Mouse (Mus musculus): ENCODE measurements around the gene Fzd5.
A peak's percentile ranks its signal among the peaks of the same experiment; 100 is the strongest.

Fzd5 gene

DNA sequence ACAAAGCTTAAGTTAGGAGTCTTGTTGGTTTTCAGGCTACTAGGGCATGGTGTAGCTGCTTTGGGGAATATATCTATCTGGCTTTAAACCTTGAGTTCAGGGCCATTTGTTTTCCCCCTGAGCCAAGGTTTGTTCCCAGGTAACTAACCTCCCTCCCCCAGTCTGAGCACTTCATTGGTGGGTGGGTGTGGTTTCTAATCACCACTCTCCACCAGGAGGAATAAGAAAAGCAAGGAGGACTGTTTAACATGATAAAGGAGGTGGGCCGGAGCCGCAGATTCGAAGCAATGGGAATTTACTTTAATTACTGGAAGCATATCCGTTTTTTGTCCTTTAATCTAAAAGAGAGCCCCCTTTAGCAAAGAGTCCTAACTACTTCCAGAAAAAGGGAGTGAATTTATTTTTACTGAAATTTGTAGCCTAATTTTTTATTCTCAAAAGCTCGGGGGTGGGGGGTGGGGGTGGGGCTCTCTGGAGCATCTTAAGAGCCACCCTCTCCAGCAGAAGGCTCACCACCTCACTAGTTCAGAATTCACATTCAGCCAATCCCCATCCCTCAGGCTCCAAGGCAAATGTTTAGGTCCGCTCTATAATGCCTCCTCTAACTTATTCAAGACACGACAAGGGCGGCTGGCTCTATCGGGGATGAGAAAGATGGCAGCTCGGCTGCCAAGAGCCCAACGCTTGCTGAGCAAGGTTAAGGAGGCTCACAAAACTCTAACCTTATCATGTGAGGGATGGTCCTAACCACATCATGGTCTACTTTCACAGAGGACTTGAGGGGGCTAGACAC is 3.9 kb downstream of the Fzd5 start:
- DNase-seq (ENCODE audit: low read depth) = peak; percentile 78

DNA sequence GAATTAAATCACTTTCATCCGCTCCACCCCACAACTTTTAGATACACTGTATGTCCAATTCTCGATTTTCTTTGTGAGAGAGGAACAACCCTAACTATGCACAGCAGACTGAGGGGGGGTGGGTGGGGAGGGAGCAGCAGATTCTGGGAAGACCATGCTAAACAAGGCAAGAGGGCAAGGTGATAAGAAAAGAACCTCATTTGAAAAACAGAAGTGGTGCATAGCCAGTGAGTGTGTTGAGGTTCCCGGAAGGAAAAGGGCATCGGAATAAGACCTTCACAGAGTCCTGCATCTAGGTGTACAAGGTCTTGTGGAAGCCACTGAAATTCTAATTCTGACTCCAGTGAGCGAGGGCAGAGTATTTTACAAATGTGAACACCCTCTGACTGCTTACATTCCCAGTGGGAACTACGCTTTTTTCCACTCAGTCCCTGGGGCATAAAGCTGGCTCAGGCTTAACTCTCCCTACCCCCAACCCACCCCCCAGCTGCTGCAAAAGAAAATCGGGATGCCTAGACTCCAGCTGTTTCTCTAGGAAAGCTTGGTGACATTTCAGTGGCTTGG is 4.8 kb downstream of the Fzd5 start:
- DNase-seq (ENCODE audit: low read depth) = no peak

DNA sequence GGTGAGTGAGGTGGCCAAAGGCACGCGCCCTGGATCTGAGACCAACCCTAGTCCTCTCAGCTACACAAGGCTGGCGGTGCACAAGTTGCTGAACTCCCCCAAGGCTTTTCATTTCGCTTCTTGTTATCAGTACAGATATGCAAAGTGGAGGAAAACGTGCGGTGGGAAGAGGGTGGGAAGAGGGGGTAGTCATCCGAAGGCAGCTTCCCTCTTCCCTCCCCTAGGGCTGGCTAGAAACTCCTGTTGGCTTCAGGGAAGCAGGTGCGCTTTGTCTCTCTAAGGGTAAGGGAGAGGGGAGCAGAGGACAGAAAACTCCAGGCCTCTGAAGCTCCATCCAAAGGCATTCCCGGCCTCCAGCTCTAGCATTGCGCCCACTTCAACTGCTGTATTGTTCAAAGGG is 5.4 kb downstream of the Fzd5 start:
- DNase-seq (ENCODE audit: low read depth) = no peak

DNA sequence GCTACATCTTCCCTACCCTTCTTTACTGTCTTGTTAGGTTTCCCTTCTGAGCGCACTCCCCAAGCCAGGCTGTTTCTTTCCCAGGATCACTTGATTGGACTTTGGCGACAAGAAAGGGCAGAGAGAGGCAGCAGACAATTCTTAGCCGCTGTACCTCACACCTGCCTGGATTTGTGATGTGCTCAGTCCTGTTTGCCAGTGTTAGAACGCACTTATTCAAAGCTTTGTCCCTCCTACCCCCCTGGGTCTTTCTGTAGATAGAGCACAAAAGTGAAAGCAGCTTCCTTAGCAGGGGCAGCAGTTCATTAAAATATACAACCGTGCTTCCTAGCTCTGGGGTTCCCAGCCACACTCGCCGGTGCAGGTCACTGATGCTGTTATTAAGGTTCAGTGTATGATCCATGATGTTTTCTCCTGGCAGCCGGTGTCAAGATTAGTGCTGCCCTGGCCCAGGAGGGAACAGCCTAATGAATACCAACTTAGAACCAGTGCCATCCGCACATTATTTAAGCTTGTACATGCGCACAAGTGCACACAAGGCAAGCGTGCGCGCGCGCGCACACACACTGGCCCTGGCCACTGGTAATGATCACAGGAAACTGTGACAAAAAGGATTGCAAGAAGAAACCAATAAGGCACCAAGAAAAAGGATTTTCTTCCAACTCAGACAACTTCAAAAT is 6.1 kb downstream of the Fzd5 start:
- no peak for DNase-seq (ENCODE audit: low read depth)

DNA sequence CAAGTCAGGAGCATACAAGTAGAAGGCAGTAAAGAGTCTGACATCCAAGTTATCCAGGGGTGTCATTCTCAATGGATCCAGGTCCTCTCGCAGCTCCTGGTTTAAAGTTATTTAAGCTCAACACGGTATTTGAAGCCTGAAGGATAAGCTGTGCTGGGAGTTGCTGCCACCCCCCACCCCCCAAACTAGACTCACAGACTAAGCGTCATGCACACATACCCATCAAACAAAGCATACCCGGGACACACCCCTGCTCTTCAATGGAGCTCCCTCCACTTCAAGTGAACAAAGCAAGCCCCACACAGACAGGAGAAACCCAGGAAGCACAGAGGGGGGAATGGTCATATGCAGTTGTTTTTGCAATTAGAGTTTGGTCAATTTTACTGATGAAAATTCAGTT is 7.5 kb downstream of the Fzd5 start:
- no peak for DNase-seq (ENCODE audit: low read depth)

DNA sequence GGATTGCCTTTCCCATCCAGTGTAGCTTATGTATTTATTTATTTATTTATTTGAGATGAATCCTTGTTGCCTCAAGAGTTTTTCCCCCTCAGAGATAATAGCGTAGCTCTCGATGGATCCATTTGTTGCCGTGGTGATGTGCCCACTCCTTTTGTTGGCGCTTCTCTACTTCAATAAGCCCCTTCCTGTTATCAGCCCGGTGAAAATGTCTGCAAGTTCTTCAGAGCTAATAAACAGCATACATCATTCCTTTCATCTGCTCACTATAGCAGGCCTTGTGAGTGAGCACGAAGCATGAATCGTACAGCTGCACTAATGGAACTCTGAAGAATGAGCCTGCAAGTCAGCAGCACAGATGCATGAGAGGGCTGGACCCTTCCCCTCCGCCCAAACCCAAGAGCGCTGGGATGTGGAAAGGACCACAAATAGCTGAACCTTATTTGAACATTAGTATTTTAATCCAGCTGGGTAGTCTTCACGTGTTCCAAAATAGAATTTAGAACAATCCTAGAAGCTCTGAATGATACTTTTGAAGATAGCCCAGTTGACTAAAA is 16.4 kb downstream of the Fzd5 start:
- no peak for DNase-seq (ENCODE audit: low read depth)

DNA sequence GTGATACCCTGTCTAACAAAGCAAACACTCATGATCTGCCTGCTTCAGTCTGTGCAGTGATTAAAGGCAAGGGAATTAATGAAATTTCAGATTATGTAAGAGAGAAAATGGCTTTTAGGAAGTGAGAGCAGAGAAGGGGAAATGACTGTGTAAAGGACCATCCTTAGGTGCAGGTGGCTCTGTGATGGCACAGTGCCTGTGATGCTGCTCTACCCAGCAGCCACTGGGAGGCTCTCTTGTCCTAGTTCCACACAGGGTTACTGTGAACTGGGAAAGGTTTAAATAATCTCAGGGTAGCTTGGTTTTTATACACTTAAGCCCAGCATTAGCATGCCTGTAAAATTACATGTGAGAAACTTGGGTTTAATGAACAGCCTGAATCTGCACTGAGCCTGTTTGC is 20.0 kb downstream of the Fzd5 start:
- no peak for DNase-seq (ENCODE audit: low read depth)

DNA sequence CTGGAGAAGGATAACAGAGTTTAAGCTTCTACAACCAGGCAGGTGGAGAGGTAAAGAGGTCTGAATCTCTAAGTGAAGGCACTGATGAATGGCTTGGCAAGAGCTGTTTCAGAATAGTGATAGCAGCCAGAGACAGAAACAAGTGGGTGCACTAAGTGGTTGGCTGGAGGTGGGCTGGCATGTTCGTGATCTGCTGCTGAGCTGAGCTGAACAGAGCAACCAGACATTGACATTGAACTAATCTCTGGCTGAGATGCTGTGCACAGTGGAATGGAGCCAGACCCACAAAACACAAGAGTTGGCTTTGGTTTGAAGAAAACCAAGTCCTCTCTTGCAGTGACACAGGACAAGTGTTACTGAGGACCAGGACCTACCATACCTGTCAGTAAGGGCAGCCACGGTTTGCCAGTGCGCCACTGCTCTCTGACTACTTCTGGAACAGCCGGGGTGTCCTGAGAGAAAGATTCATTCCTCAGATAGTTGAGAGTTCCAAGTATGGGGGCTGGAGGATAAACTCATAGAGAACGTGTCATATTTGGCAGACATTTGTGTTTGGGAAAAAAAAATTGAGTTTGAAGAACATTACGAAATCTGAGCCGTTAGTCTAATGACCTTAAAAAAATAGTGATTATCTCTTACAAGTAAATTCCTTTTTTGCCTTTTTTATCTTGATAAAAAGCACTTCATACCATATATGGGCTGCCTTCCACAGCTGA is 20.8 kb downstream of the Fzd5 start:
- DNase-seq (ENCODE audit: low read depth) = no peak

DNA sequence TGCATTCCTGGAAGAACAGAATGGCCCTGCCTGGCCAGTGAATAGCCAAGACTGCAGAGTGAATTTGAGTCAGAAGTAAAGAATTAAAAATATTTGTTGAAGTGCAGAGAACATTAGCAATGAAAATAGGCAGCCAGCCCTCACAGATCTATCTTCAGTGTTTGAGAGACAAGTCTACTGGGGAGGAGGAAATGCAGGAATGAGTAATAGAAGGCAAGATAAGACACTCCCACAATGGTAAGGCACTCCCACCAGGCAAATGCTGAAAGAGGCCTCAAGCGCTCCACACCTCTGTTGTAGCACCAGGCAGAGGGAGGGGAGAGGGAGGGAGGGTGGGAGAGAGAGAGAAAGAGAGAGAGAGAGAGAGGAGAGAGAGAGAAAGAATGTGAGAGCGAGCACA is 22.1 kb downstream of the Fzd5 start:
- no peak for DNase-seq (ENCODE audit: low read depth)

DNA sequence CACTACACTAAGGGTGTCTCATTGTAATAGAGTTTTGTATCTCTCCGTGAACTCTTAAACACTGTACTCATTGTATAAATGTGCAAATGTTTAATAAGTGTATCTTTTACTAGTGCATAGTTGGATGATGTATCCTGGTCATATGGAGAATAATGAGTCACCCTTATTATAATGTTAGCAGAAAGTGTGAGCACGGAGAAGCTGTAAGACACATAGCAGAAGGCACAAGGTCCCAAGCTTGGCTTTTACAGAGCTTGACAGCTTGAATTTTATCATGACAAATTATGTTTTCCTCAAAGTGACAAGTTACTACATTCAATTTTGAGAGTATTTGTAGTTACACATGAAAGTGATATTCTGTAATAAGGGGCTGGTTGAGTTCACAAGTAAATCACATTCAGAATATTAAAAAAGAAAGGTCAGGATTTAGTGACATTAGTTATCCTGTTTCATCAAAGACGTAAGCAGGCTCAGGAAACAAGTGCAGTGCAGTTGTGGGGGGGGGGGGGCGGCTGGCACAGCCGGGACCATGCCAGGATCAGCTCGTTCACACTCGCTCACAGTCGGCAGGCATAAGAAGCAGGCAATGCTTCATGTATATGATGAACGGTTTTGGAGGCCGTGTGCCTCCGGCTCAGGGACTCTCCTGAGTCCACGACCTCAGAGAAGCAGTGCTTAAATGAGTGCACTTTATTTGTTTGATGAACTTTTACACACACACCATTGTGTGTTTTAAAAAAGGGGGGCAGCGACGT is 25.4 kb downstream of the Fzd5 start:
- no peak for DNase-seq (ENCODE audit: low read depth)

DNA sequence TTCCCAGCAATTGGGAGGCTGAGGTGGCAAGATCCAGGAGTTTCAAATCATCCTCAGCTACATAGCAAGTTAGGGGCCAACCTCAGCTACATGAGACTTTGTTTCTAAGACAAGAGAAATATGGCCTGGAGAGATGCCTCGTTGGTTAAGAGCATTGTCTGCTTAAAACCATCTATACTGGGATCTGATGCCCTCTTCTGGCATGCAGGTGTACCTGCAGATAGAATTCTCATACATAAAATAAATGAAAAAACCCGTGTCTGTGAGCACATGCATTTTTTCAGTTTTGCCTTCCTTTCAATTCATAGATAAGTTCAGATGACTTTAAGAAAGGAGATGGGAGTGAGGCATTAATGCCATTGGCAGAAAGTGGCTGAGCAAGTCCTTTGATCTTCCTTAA is 27.7 kb downstream of the Fzd5 start:
- DNase-seq (ENCODE audit: low read depth) = no peak

DNA sequence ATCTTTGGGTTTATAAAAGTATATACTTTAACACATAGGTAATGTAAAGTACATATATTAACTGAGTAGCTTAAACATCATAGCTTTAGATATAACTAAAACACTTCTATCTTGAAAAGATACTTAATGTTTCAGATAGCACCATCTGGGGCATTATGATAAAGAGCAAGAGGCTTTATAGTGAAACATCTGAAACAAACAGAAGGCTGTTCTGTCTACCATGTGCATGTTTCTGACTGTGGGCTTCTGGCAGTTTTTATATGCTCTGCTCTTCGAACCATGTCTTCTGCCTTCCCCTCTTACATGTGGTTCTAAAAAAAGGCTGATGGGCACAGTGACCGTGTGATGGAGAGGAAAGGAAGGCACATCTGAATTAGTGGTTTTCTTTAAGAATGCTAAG is 30.9 kb downstream of the Fzd5 start:
- no peak for DNase-seq (ENCODE audit: low read depth)

DNA sequence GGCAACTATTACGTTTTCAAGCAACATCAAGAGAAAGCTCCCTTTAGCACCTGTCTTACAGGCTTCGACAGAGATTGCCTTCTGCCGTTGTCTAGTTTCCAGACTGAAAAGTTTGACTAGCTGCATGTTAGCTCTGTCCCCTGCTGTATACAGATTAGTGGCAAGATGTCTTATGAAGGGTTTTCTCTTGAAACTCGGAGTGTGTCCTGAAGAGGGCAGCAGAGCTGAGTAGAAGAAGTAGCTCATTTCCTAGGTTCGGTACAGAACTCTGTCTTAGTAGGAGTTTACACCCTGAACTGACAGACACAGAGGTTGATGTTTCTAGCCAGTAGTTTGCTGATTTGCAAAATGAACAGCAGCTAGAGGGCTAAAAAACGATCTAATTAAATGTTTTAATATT is 32.3 kb downstream of the Fzd5 start:
- DNase-seq (ENCODE audit: low read depth) = peak; percentile 78

DNA sequence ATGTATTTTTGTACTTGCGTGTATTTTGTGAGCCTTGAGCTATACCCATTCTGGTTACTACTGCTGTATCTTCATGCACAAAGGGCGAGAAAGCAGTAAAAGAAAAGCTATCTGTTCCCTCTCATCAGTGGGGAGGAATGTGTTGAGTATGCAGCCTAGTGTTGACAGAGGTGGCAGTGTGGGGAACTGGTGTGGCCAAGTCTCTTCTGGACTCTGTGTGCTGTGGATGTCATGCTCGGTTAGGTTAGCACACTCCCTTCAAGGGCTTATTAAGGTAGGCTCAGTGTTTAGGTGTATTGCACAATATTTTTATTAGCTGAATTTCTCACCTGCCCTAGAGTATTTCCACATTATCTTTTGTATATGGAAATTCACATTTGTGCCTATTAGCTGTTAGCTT is 35.8 kb downstream of the Fzd5 start:
- no peak for DNase-seq (ENCODE audit: low read depth)

DNA sequence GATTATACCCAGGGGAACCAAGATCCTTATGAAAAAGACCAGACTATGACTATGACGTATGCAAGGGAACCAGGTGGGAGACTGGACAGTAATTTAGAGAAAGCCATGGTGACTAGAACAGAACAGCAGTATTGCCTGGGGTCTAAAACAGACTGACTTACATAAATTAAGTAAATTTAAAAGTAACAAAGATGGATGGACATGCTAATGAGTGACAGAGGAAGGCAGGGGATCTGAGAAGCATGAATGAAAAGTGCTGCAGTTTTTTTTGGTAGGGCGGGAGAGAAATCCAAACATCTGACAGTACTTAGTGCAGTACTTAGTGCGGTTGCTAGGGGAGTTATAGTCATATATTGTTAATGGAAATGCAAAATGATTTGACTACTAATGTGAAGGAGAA is 42.4 kb downstream of the Fzd5 start:
- DNase-seq (ENCODE audit: low read depth) = no peak

DNA sequence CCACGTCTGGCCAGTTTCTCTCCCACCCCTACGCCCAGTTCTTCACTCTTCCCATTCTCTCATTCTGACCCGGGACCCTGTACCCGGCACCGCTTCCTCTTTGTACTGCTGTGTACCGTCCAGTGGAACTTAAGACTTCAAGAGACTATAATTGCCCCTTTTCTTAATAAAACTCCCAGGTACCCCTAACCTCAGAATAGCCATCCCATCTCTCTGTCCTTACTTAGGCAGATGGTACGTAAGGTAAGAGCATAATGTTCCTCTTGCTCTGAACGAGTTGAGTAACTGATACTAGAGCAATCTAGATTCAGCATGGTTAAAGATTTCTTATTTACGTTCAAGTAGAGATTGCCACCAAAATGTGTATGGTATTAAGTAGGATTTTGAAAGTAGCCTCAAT is 46.0 kb downstream of the Fzd5 start:
- no peak for DNase-seq (ENCODE audit: low read depth)

DNA sequence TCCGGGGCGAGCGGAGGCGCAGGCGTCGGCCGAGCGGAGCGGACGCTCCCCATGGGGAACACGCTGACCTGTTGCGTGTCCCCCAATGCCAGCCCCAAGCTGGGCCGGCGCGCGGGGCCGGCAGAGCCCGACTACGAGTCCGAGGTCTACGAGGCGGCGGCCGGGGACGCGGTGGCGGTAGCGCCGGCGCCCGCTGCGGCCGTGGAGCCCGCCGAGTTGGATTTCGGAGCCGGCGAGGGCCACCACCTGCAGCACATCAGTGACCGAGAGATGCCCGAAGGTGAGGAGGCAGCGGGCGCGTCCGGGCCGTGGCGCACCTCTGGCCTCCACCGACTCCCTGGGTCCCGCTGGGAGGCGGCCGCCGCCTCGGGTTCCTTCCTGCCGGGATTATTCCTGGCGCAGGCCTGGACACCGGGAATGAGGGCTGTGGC is 46.4 kb downstream of the Fzd5 start:
- DNase-seq (ENCODE audit: low read depth) = no peak

DNA sequence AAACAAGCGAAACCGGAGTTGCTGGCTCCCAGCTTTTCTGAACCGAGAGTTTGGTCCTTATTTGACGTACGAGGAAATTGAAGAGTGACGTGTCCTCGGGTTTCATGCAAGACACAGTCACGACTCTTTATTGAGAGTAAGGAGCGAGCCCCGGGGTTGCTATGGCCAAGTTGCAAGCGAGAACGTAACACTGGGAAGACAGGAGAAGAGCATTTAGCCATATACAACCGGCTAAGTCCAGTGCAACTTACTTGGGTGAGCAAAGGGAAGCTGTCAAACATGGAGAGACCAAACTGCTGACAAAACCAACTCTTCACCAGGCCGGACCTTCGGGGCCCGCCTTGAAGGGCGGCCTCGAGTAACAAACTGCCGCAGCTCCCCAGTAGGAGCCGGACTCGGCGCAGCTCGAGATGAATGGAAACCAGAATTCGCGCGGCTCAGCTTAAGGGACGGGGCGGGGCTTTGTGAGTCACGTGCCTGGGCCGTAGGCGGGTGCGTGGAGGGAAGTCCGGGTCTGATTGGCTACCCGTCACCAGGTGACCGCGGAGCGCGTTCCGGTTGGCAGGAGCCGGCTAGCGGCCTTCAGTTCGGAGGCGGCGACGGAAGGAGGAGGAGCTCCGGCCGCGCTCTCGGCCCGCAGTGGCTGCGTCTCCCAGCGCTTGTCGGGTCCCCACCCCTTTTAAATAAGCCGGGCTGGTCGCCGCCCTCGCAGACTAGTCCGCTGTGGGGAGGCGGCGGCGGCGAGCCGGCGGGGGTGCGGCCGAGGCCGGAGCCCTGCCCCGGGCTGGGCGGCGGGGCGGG is 47.1 kb downstream of the Fzd5 start, which contains the start of gene Ccnyl1:
Gene Ccnyl1, plus strand, starts transcription at position 243 of the 801 bp plus-strand sequence.
- DNase-seq (ENCODE audit: low read depth) = peak; percentile 96

DNA sequence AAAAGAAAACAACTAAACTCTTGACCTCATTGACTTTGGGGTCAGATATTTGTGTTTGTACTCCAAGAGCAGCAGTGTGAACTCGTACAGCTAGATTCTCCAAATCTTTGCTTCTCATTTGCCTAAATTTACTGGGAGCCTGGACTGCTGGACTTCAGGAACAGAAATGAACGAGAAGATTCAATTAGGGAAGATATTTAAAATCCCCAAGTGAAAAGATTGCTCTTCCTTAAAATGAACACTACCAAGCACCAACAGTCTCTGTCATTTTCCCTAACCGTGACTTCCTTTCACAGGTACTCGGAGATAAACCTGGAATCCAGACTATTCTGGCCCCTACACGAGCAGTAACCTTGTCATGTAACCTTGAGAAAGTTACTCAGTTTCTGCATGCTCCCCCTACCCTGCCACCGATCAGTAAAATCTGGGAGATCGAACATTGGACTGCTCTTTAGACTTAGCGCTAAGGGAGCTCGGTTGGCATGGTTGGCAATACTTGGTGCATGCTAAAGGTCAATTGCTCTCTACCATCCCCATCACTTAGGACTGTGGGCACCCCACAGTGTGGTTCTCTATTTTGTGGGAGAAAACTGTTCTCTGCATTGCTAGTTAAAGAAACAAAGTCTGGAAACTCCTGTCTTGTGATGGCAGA is 47.9 kb downstream of the Fzd5 start:
- no peak for DNase-seq (ENCODE audit: low read depth)

DNA sequence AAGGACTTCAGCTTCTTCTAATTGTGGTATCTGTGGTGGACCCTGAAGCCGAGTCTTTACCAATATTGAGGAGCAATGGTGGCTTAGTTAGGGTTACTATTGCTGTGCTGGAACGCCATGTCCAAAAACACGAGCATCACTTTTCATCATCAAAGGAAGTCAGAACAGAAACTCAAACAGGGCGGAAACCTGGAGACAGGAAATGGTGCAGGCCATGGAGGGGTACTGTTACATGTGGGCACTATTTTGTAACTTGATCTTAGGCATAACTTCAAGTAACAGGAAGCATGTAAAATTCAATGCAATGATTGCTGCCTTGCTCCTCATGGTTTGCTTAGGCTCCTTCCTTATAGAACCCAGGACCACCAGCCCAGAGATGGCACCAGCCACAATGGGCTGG is 49.5 kb downstream of the Fzd5 start:
- no peak for DNase-seq (ENCODE audit: low read depth)

Measured in c-Kit-positive CD71-positive TER-119-negative erythroid progenitor cells, embryonic 14.5 days (primary cell).